ENCODE assay signal across 18 mouse cellular contexts in genomic region chr3:61344031-61344430, GRCm38 (mm10). TPM values are rescaled to one million over a fixed set of nuclear protein-coding genes. Genes with fewer than 3 reads are reported as not detected.
DNase-seq lines count a peak whose midpoint lies in the region; ATAC-seq and TF ChIP-seq lines count a peak whose summit lies in the region.
"Had no signal": no experiment of that assay in that cellular context is flagged by ENCODE, and none has a peak within 500 bp of the region (broad histone marks: within the 10 kb centered on the region; RNA-seq: fewer than 3 reads in every experiment).

No protein-coding gene starts in this region.

- H3K27ac ChIP-seq in heart, embryonic 11.5 days (ENCODE audit: low read depth, low read length): no peak overlapping the region
- H3K27ac ChIP-seq in lung, postnatal 0 days (ENCODE audit: low read length): no peak overlapping the region
- H3K27ac ChIP-seq in stomach, postnatal 0 days (replicated peaks): no peak overlapping the region
- H3K27ac ChIP-seq: hindbrain, embryonic 15.5 days; layer of hippocampus, adult 2 months; midbrain, embryonic 13.5 days; stomach, embryonic 15.5 days had no signal

- no peaks in the 10 kb centered on the region for H3K27me3 ChIP-seq in heart, embryonic 11.5 days (ENCODE audit: control insufficient read depth, insufficient read depth, low read length)
- H3K27me3 ChIP-seq in lung, postnatal 0 days (replicated peaks; ENCODE audit: insufficient read depth, low read length): no peaks in the 10 kb centered on the region
- no peaks in the 10 kb centered on the region for H3K27me3 ChIP-seq in stomach, postnatal 0 days (ENCODE audit: control insufficient read depth, insufficient read depth, low read length)
- H3K27me3 ChIP-seq: hindbrain, embryonic 15.5 days; midbrain, embryonic 13.5 days; stomach, embryonic 15.5 days had no signal

- H3K4me2 ChIP-seq in heart, embryonic 11.5 days: no peak overlapping the region
- no peak overlapping the region for H3K4me2 ChIP-seq in lung, postnatal 0 days (replicated peaks; ENCODE audit: low read depth, low read length)
- H3K4me2 ChIP-seq in stomach, postnatal 0 days (replicated peaks; ENCODE audit: low read depth): no peak overlapping the region
- H3K4me2 ChIP-seq: hindbrain, embryonic 15.5 days; midbrain, embryonic 13.5 days; stomach, embryonic 15.5 days had no signal

- no peaks in the 10 kb centered on the region for H3K4me1 ChIP-seq in heart, embryonic 11.5 days (ENCODE audit: control insufficient read depth, insufficient read depth, low read length)
- no peaks in the 10 kb centered on the region for H3K4me1 ChIP-seq in lung, postnatal 0 days (ENCODE audit: insufficient read depth, low read depth, low read length)
- H3K4me1 ChIP-seq in stomach, postnatal 0 days (replicated peaks; ENCODE audit: control insufficient read depth, insufficient read depth): no peaks in the 10 kb centered on the region
- H3K4me1 ChIP-seq: hindbrain, embryonic 15.5 days; midbrain, embryonic 13.5 days; stomach, embryonic 15.5 days had no signal

- no peak overlapping the region for H3K4me3 ChIP-seq in heart, embryonic 11.5 days (ENCODE audit: low read depth, low read length)
- H3K4me3 ChIP-seq in lung, postnatal 0 days (ENCODE audit: low read depth, low read length): no peak overlapping the region
- H3K4me3 ChIP-seq in stomach, postnatal 0 days (ENCODE audit: low read depth, low read length): no peak overlapping the region
- H3K4me3 ChIP-seq: hindbrain, embryonic 15.5 days; layer of hippocampus, adult 2 months; midbrain, embryonic 13.5 days; stomach, embryonic 15.5 days had no signal

- intact Hi-C loops in heart, postnatal 14 days (cut with DNase I): no loop called here

- 59% methylated on average over 7 of the region's 7 CpGs for WGBS in heart, embryonic 11.5 days (ENCODE audit: insufficient replicate concordance)
- WGBS in lung, postnatal 0 days: 47% methylated on average over 7 of the region's 7 CpGs
- 66% methylated on average over 7 of the region's 7 CpGs for WGBS in stomach, postnatal 0 days

- no peaks in the 10 kb centered on the region for H3K9me3 ChIP-seq in heart, embryonic 11.5 days (replicated peaks; ENCODE audit: control insufficient read depth, low read length)
- H3K9me3 ChIP-seq in lung, postnatal 0 days (ENCODE audit: low read length): no peaks in the 10 kb centered on the region
- H3K9me3 ChIP-seq in stomach, postnatal 0 days (ENCODE audit: control insufficient read depth, low read length): no peaks in the 10 kb centered on the region
- H3K9me3 ChIP-seq: hindbrain, embryonic 15.5 days; midbrain, embryonic 13.5 days; stomach, embryonic 15.5 days had no signal

- H3K9ac ChIP-seq in heart, embryonic 11.5 days (ENCODE audit: low read depth, low read length): no peak overlapping the region
- no peak overlapping the region for H3K9ac ChIP-seq in lung, postnatal 0 days (replicated peaks; ENCODE audit: low read depth)
- H3K9ac ChIP-seq in stomach, postnatal 0 days (ENCODE audit: low read length): no peak overlapping the region
- H3K9ac ChIP-seq: hindbrain, embryonic 15.5 days; midbrain, embryonic 13.5 days; stomach, embryonic 15.5 days had no signal

- peak; percentile 57; the same call in 1 of the 2 replicates for ATAC-seq in heart, embryonic 11.5 days (replicated peaks; ENCODE audit: insufficient number of reproducible peaks, low FRiP score, low TSS enrichment)
- ATAC-seq in lung, postnatal 0 days: peak; percentile 28
- ATAC-seq in stomach, postnatal 0 days (ENCODE audit: low FRiP score, low TSS enrichment): peak; percentile 89
- ATAC-seq: midbrain, embryonic 13.5 days had no signal

- DNase-seq in heart, postnatal 14 days: no peak
- peak; percentile 38 for DNase-seq in lung, postnatal 0 days (ENCODE audit: low spot score)
- no peak for DNase-seq in lung, postnatal 36 days
- DNase-seq in brain, adult 2 months (ENCODE audit: low read depth, low spot score): peak; percentile 53
- peak; percentile 26 for DNase-seq in stomach, postnatal 0 days (ENCODE audit: low spot score)
- no peak for DNase-seq in spleen, adult 12 weeks (ENCODE audit: low spot score)
- no peak for DNase-seq in cerebellum, postnatal 36 days
- DNase-seq: cerebellum, adult 9-11 months; gastrocnemius, postnatal 25 days; lung, adult 2 months; thymus, postnatal 36 days had no signal

- no peak for TF ChIP-seq EP300 in lung, postnatal 0 days (IDR thresholded peaks at IDR 0.05)
- no peak for TF ChIP-seq EP300 in stomach, postnatal 0 days (optimal IDR thresholded peaks at IDR 0.05)

- no peaks in the 10 kb centered on the region for H3K36me3 ChIP-seq in heart, embryonic 11.5 days (ENCODE audit: control insufficient read depth, insufficient read depth, low read length)
- H3K36me3 ChIP-seq in lung, postnatal 0 days (ENCODE audit: insufficient read depth, low read length): no peaks in the 10 kb centered on the region
- H3K36me3 ChIP-seq in stomach, postnatal 0 days (ENCODE audit: control insufficient read depth, insufficient read depth, low read length): no peaks in the 10 kb centered on the region
- H3K36me3 ChIP-seq: hindbrain, embryonic 15.5 days; midbrain, embryonic 13.5 days; stomach, embryonic 15.5 days had no signal

- TF ChIP-seq CTCF in lung, postnatal 0 days (IDR thresholded peaks at IDR 0.05): no peak
- TF ChIP-seq CTCF in stomach, postnatal 0 days (IDR thresholded peaks at IDR 0.05; ENCODE audit: low read depth): no peak

RNA-seq across cellular contexts. Expression of gene Rap2b, which starts 17.4 kb away (rescaled TPM):
- 7.4 and 7.5 TPM in 2 replicates for polyA plus RNA-seq in heart, embryonic 11.5 days (2014; fragmentation: Nextera tagmentation; extraction: Ambion mirVana)
- total RNA-seq in heart, postnatal 14 days (2021): 1 to 10 TPM; 4.1 to 4.3 TPM
- 6.8 and 7.0 TPM in 2 replicates for polyA plus RNA-seq in lung, postnatal 0 days (2015; fragmentation: Nextera tagmentation; extraction: Ambion mirVana)
- 7.1 and 7.2 TPM in 2 replicates for polyA plus RNA-seq in stomach, postnatal 0 days (2015; fragmentation: Nextera tagmentation; extraction: Ambion mirVana)

RNA-seq across cellular contexts. Expression of gene B430305J03Rik, which starts 21.7 kb away (rescaled TPM):
- not detected in 2 replicates for polyA plus RNA-seq in heart, embryonic 11.5 days (2014; fragmentation: Nextera tagmentation; extraction: Ambion mirVana)
- total RNA-seq in heart, postnatal 14 days (2021): under 1 TPM; 0.07 to 0.14 TPM
- not detected in 2 replicates for polyA plus RNA-seq in lung, postnatal 0 days (2015; fragmentation: Nextera tagmentation; extraction: Ambion mirVana)
- not detected in 2 replicates for polyA plus RNA-seq in stomach, postnatal 0 days (2015; fragmentation: Nextera tagmentation; extraction: Ambion mirVana)
- polyA plus RNA-seq: hindbrain, embryonic 15.5 days; kidney, embryonic 14.5 days; midbrain, embryonic 13.5 days; neural tube, embryonic 11.5 days; stomach, embryonic 15.5 days had no signal

Comparison
In these comparisons a context has a peak if more than half of its experiments do, and no peak if none do; other contexts are left out.
1. DNase-seq: peak in lung, postnatal 0 days (single experiment), brain, adult 2 months (single experiment) and stomach, postnatal 0 days (single experiment); none in heart, postnatal 14 days (0 of 2), lung, postnatal 36 days (single experiment), spleen, adult 12 weeks (single experiment) and cerebellum, postnatal 36 days (0 of 2).
2. ATAC-seq: peak in every context shown above with its lines; median percentile 89 in stomach, postnatal 0 days; 57 in heart, embryonic 11.5 days; 28 in lung, postnatal 0 days.